Mouse (Mus musculus) limb, embryonic 14.5 days (tissue): ENCODE data around the gene Gm6904. TPM values are rescaled to one million over a fixed set of nuclear protein-coding genes. Genes with fewer than 3 reads are reported as not detected.

Source experiments
- ATAC-seq: fragments of 200-750 bp; cut with Nextera tagmentation; 2 replicates; pipeline ENCODE4 v1.8.0; 2017; ENCODE audit warnings: low read depth, moderate number of reproducible peaks, moderate TSS enrichment; ENCODE audit not compliant: low FRiP score
- DNase-seq: peaks from one replicate; pipeline ENCODE4 v3.0.0-alpha.2; 2015; ENCODE audit warnings: low spot score
- H3K27ac ChIP-seq: fragments of 300-500 bp; sonication (generic); replicated peaks from 2 replicates; pipeline ENCODE4 v1.5.1; 2014; ENCODE audit warnings: low read depth, mild to moderate bottlenecking, low read length, moderate library complexity, mixed read lengths
- H3K27me3 ChIP-seq: fragments of 300-500 bp; sonication (generic); 2 replicates; pipeline ENCODE4 v1.6.1; 2014; ENCODE audit warnings: low read length, mixed read lengths; ENCODE audit not compliant: control insufficient read depth, insufficient read depth
- H3K36me3 ChIP-seq: fragments of 300-500 bp; sonication (generic); 2 replicates; pipeline ENCODE4 v1.6.1; 2014; ENCODE audit warnings: mild to moderate bottlenecking, low read length, moderate library complexity, mixed read lengths; ENCODE audit not compliant: control insufficient read depth, insufficient read depth
- H3K4me1 ChIP-seq: fragments of 300-500 bp; sonication (generic); 2 replicates; pipeline ENCODE4 v1.6.1; 2014; ENCODE audit warnings: antibody characterized with exemption, low read length, mixed read lengths; ENCODE audit not compliant: control insufficient read depth, insufficient read depth
- H3K4me2 ChIP-seq: fragments of 300-500 bp; sonication (generic); replicated peaks from 2 replicates; pipeline ENCODE4 v1.6.1; 2014; ENCODE audit warnings: low read depth, mild to moderate bottlenecking, low read length, moderate library complexity; ENCODE audit not compliant: severe bottlenecking
- H3K4me3 ChIP-seq: fragments of 300-500 bp; sonication (generic); replicated peaks from 2 replicates; pipeline ENCODE4 v1.5.1; 2014; ENCODE audit warnings: low read length
- H3K9ac ChIP-seq: fragments of 300-500 bp; sonication (generic); 2 replicates; pipeline ENCODE4 v1.6.1; 2014; ENCODE audit warnings: mild to moderate bottlenecking, low read depth, low read length, moderate library complexity; ENCODE audit not compliant: severe bottlenecking
- H3K9me3 ChIP-seq: fragments of 300-500 bp; sonication (generic); 2 replicates; pipeline ENCODE4 v1.6.1; 2016; ENCODE audit warnings: low read length; ENCODE audit not compliant: control insufficient read depth
- POLR2A ChIP-seq: fragments of 200-500 bp; IDR thresholded peaks from 2 replicates; pipeline ENCODE4 v1.8.0; 2012; ENCODE audit warnings: inconsistent platforms, mild to moderate bottlenecking, moderate library complexity, borderline replicate concordance; ENCODE audit not compliant: insufficient read depth, insufficient read length; ENCODE audit errors: extremely low read depth
- WGBS: fragments of 180-500 bp; shearing (Covaris S2); extraction: QIAGEN DNeasy Blood & Tissue Kit; methylation state at CpG from one replicate; pipeline ENCODE4 v1.1.7; 2014; 5-methylcytosine and 5-hydroxymethylcytosine counted together
- polyA plus RNA-seq, 2 experiments: library from polyadenylated mRNA; depleted of rRNA in 1 of 2; stranded (reverse) in 1 of 2; unstranded in 1 of 2; fragments of >200 nt; fragmentation: Nextera tagmentation in 1 of 2; extraction: Ambion mirVana in 1 of 2; gene quantifications; 2 replicates each; pipeline versions ENCODE4 v1.2.1 to v1.2.3; 2012 to 2014

Gm6904 gene
- polyA plus RNA-seq, 2 experiments: not detected

- peaks cover 79% of the 10 kb centered on the region for H3K36me3 ChIP-seq
Measured at GRCm38 (mm10) chr14:59219241-59219640, 40.8 kb downstream of the Gm6904 start.

GRCm38 (mm10) chr14:59209816-59210215, 50.2 kb downstream of the Gm6904 start:
- no peak for DNase-seq
- no peak overlapping the region for H3K9ac ChIP-seq
- no peaks in the 10 kb centered on the region for H3K9me3 ChIP-seq
- no peak overlapping the region for H3K27ac ChIP-seq
- ATAC-seq: no peak
- H3K27me3 ChIP-seq: no peaks in the 10 kb centered on the region
- 96% methylated on average over 2 of the region's 2 CpGs for WGBS
- H3K36me3 ChIP-seq: peaks cover 27% of the 10 kb centered on the region
- H3K4me3 ChIP-seq: no peak overlapping the region
- no peak for TF ChIP-seq POLR2A
- H3K4me2 ChIP-seq: no peak overlapping the region
- H3K4me1 ChIP-seq: peaks cover 14% of the 10 kb centered on the region

More at GRCm38 (mm10) chr14:59219241-59219640, 40.8 kb downstream of the Gm6904 start:
- Histone ChIP-seq H3K4me2 (no peak overlapping the region), H3K9me3 (no peaks in the 10 kb centered on the region), H3K9ac (no peak overlapping the region), H3K4me3 (no peak overlapping the region), H3K4me1 (no peaks in the 10 kb centered on the region), H3K27ac (no peak overlapping the region), H3K27me3 (no peaks in the 10 kb centered on the region)
- 79% methylated on average over 3 of the region's 3 CpGs for WGBS
- ATAC-seq (no peak), DNase-seq (no peak)
- no peak for TF ChIP-seq POLR2A

- Histone ChIP-seq H3K9me3 (no peaks in the 10 kb centered on the region), H3K4me3 (no peak overlapping the region), H3K4me2 (no peak overlapping the region), H3K27ac (no peak overlapping the region), H3K27me3 (no peaks in the 10 kb centered on the region), H3K36me3 (peaks cover 19% of the 10 kb centered on the region), H3K4me1 (peaks cover 14% of the 10 kb centered on the region), H3K9ac (no peak overlapping the region)
- no peak for ATAC-seq
- WGBS: 80% methylated on average over 7 of the region's 7 CpGs
- TF ChIP-seq POLR2A: no peak
- DNase-seq: no peak
Measured at GRCm38 (mm10) chr14:59209003-59209402, 51.0 kb downstream of the Gm6904 start.

GRCm38 (mm10) chr14:59205976-59206583, 53.9 kb downstream of the Gm6904 start:
- 66% methylated on average over 10 of the region's 10 CpGs for WGBS
- H3K9ac ChIP-seq: no peak overlapping the region
- TF ChIP-seq POLR2A: no peak
- no peaks in the 10 kb centered on the region for H3K27me3 ChIP-seq
- ATAC-seq (no peak), DNase-seq (no peak)
- H3K36me3 ChIP-seq: peaks cover 8% of the 10 kb centered on the region
- H3K4me3 ChIP-seq: no peak overlapping the region
- H3K27ac ChIP-seq: no peak overlapping the region
- peaks cover 24% of the 10 kb centered on the region for H3K4me1 ChIP-seq
- no peaks in the 10 kb centered on the region for H3K9me3 ChIP-seq
- H3K4me2 ChIP-seq: no peak overlapping the region

GRCm38 (mm10) chr14:59205461-59205860, 54.6 kb downstream of the Gm6904 start:
- H3K9me3 ChIP-seq: no peaks in the 10 kb centered on the region
- no peak for ATAC-seq
- H3K9ac ChIP-seq: 0 out of 2 replicates have a peak overlapping the region, but pooled peaks have one; percentile 4

More at GRCm38 (mm10) chr14:59205461-59205860, 54.6 kb downstream of the Gm6904 start:
- WGBS: 30% methylated on average over 7 of the region's 7 CpGs
- H3K4me1 ChIP-seq: peaks cover 27% of the 10 kb centered on the region
- H3K4me2 ChIP-seq: no peak overlapping the region
- no peak overlapping the region for H3K27ac ChIP-seq
- no peak overlapping the region for H3K4me3 ChIP-seq
- no peak for DNase-seq
- H3K27me3 ChIP-seq: no peaks in the 10 kb centered on the region
- peaks cover 4% of the 10 kb centered on the region; the same call in 1 of the 2 replicates for H3K36me3 ChIP-seq
- no peak for TF ChIP-seq POLR2A
